Mouse (Mus musculus) liver, postnatal 0 days (tissue): ENCODE results near the gene Thsd7a. TPM values are rescaled to one million over a fixed set of nuclear protein-coding genes. Genes with fewer than 3 reads are reported as not detected.

ENCODE experiments used
- ATAC-seq: fragments of 200-750 bp; cut with Nextera tagmentation; 2 replicates; pipeline ENCODE4 v1.8.0; 2017; ENCODE audit warnings: mild to moderate bottlenecking, moderate library complexity
- DNase-seq: peaks from one replicate; pipeline ENCODE4 v3.0.0-alpha.2; 2016
- H3K27ac ChIP-seq: fragments of 300-500 bp; sonication (generic); 2 replicates; pipeline ENCODE4 v1.5.1; 2014; ENCODE audit warnings: antibody characterized with exemption, moderate library complexity, mild to moderate bottlenecking, low read depth
- H3K27me3 ChIP-seq: fragments of 300-500 bp; sonication (generic); 2 replicates; pipeline ENCODE4 v1.6.1; 2014; ENCODE audit warnings: low read length, control low read depth, mixed read lengths; ENCODE audit not compliant: insufficient read depth
- H3K36me3 ChIP-seq: fragments of 300-500 bp; sonication (generic); replicated peaks from 2 replicates; pipeline ENCODE4 v1.6.1; 2014; ENCODE audit warnings: mild to moderate bottlenecking, control low read depth, low read length, moderate library complexity, mixed read lengths; ENCODE audit not compliant: insufficient read depth
- H3K4me1 ChIP-seq: fragments of 300-500 bp; sonication (generic); 2 replicates; pipeline ENCODE4 v1.6.1; 2014; ENCODE audit warnings: antibody characterized with exemption, mild to moderate bottlenecking, control low read depth; ENCODE audit not compliant: insufficient read depth
- H3K4me2 ChIP-seq: fragments of 300-500 bp; sonication (generic); 2 replicates; pipeline ENCODE4 v1.6.1; 2014; ENCODE audit warnings: low read depth, mild to moderate bottlenecking, low read length, moderate library complexity, mixed read lengths
- H3K4me3 ChIP-seq: fragments of 300-500 bp; sonication (generic); 2 replicates; pipeline ENCODE4 v1.5.1; 2014; ENCODE audit warnings: low read depth, low read length
- H3K9ac ChIP-seq: fragments of 300-500 bp; sonication (generic); replicated peaks from 2 replicates; pipeline ENCODE4 v1.6.1; 2014; ENCODE audit warnings: mild to moderate bottlenecking, moderate library complexity
- H3K9me3 ChIP-seq: fragments of 300-500 bp; sonication (generic); 2 replicates; pipeline ENCODE4 v1.6.1; 2016; ENCODE audit warnings: mild to moderate bottlenecking, control low read depth, low read length, mixed read lengths
- CTCF ChIP-seq: sonication (generic); IDR thresholded peaks from 2 replicates; pipeline ENCODE4 v1.5.1; 2016; ENCODE audit warnings: antibody characterized with exemption, low read depth
- EP300 ChIP-seq: IDR thresholded peaks from 2 replicates; pipeline ENCODE4 v1.6.1; 2016; ENCODE audit warnings: antibody characterized with exemption, low read depth, mild to moderate bottlenecking
- WGBS: fragments of 180-500 bp; shearing (Covaris S2); extraction: QIAGEN DNeasy Blood & Tissue Kit; methylation state at CpG from one replicate; pipeline ENCODE4 v1.1.7; 2014; ENCODE audit not compliant: insufficient replicate concordance; 5-methylcytosine and 5-hydroxymethylcytosine counted together
- polyA plus RNA-seq: library from polyadenylated mRNA; unstranded; fragments of >200 nt; fragmentation: Nextera tagmentation; extraction: Ambion mirVana; gene quantifications from 2 replicates; pipeline ENCODE4 v1.2.1, GENCODE M21; 2015

Thsd7a gene
- polyA plus RNA-seq, 1 experiment from 2014 or later = 0.33 TPM

DNA sequence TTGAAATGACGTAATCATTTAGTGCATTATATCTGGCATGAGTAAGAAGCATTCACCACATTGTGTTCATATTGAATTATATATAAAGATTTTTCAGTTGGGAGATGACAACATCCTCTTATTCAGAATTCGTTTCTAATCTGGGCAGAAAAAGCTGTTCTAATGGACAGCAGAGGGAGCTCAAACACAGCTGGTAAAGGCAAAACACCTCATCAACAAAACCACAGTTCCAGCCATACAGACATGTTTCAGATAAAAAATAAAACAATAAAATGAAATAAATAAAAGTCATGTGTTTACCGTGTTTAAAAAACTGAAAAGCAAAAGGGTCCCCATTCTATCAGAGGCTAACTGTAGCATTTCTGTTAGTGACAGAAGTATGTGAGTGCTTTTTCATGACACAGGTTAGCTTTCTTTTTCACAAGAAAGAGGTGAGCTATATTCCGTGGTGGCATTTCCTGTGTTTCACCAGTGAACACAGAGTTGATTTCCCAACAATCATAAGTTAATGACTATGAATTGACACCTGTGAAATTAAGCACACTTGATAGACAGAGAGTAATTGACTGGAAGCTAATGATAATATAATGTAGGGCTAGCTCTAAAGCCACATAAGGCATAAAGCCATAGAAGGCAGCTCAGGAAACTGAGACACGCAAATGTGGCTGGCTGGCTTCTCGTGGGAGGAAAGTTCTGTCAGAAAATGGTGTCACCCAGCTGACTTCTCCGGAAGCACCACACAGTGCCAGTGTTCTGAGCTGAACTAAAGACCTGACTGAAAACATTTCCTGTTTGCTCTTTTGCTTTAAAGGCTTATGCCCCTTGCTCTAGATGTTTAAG lies 433.9 kb downstream of the Thsd7a start:
- H3K27ac ChIP-seq = no peak overlapping the region
- no peaks in the 10 kb centered on the region for H3K4me1 ChIP-seq
- no peak overlapping the region for H3K9ac ChIP-seq
- DNase-seq (no peak), ATAC-seq (no peak)
- H3K9me3 ChIP-seq = no peaks in the 10 kb centered on the region
- H3K27me3 ChIP-seq = no peaks in the 10 kb centered on the region
- no peak overlapping the region for H3K4me3 ChIP-seq
- TF ChIP-seq EP300 = no peak
- peak; percentile 60 for TF ChIP-seq CTCF
- H3K4me2 ChIP-seq = no peak overlapping the region
- no peaks in the 10 kb centered on the region for H3K36me3 ChIP-seq
- 40% methylated on average over 7 of the region's 7 CpGs for WGBS

DNA sequence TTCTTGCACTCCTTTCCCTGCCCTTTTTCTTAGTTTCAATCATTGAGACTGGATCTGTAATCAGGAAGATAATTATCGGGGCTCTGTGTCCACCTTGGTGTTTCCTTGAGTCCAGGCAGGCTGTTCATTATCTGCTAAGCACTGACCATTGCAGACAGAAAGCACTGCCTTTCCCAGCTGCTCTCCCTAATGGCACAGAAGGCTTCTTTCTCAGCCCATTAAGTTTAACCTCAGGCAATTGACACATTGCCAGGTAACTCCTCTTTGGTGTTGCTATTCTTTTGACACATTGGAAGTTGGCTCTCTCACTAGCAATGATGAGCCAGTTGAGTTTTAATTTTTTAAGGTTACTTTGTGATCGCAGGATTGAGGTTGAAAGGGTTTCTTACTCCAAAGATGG lies 441.7 kb downstream of the Thsd7a start:
- Histone ChIP-seq H3K4me1 (no peaks in the 10 kb centered on the region), H3K4me2 (no peak overlapping the region), H3K36me3 (no peaks in the 10 kb centered on the region), H3K27me3 (no peaks in the 10 kb centered on the region), H3K27ac (no peak overlapping the region), H3K9ac (no peak overlapping the region), H3K9me3 (peaks cover 5% of the 10 kb centered on the region), H3K4me3 (no peak overlapping the region)
- ATAC-seq (no peak), DNase-seq (no peak)
- 78% methylated on average over 2 of the region's 2 CpGs for WGBS
- no peak for TF ChIP-seq CTCF
- TF ChIP-seq EP300 = no peak

DNA sequence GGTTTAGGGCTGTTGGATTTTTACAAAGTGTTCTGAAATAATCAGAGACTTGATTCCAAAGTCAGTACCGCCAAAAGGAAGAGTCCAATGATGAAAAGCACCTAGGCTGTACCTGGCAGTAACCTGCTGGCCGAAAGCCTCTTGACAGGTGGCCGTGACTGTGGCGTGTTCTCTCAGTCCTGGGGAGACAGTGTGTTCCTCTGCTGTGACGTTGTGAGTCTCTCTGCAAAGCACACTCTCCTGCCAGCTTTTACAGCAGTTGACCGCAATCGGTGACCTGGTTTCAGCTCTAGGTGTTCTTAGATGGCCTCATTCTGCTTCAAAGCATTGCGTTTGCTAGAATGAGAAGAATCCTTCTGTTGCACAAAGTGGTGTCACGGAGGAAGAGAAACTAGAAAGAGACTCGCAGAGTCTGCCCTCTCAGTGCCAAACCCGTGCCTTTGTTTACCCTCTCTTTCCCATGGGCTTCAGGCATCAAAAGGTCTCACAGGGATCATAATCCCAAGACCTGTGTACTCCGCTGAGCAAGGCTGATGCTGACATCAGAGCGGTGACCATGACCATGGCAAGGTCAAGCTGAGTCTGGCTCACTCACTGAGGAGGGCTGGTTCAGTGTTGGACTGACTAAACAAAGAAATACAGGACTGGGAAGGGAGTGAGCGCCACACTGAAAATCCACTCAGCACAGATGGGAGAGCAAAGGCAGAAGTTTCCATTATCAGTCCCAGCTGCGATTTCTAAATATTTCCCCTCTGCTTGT lies 486.4 kb downstream of the Thsd7a start:
- Histone ChIP-seq H3K27me3 (no peaks in the 10 kb centered on the region), H3K27ac (no peak overlapping the region), H3K36me3 (no peaks in the 10 kb centered on the region), H3K9me3 (no peaks in the 10 kb centered on the region), H3K4me3 (no peak overlapping the region), H3K4me1 (no peaks in the 10 kb centered on the region), H3K9ac (no peak overlapping the region), H3K4me2 (no peak overlapping the region)
- DNase-seq (no peak), ATAC-seq (no peak)
- WGBS = 76% methylated on average over 15 of the region's 15 CpGs
- TF ChIP-seq EP300 = no peak
- TF ChIP-seq CTCF = no peak
